Mouse (Mus musculus): ENCODE data around the gene Large2.
A peak's percentile ranks its signal among the peaks of the same experiment; 100 is the strongest.

Gene Large2

DNA sequence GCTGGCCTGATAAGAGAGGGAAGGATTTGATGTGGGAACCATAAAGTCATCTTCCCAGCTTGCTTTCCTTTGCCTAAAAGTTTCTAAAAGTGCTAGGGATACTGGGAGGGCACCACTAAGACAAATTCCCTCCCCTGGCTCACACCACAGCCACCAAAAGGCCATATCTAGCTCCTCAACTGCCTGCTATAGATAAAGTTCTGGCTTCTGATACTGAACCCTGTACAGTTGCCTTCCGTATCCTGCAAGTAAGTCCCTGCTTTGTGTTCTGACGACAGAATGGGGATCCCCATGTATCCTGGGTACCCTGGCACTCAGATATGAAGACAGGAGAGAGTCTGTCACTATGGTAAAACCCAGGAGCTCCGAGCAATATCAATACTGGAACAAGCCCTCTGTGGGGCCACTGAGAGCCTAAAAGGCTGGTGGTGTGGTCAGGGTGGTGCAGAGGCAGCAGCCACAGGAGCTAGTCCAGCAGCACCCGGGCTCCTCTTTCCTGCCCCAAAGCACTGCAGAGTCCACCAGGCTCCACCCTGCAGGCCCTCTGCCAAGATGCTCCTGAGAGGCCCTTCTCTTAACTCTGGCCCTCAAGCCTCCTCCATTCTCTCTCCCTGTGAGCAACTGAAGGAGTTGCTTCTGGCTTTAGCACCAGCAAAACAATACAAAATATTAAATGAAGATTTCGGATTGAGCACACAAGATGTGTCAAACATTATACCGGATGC lies 15.7 kb upstream of the Large2 start:
- no peak for DNase-seq (ENCODE audit: low spot score)

DNA sequence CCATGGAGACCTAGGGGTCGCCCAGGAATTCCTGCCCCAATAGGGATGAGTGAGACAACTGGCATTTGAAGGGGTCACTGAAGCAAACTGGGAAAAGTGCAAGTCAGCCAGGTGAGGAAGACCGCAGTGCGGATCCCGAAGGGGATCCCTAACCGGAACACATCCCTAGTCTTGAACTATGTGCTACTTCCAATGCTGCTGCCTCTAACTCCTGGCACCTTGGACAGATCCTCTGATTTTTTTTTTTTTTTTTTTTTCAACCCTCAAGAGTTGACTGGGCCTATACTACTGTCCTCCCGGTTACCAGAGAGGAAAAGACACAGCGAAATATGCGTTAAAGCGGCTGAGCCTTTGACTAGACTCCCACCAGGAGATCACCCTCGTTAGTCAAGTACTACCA lies 15.0 kb upstream of the Large2 start:
- DNase-seq (ENCODE audit: low spot score), result no peak

DNA sequence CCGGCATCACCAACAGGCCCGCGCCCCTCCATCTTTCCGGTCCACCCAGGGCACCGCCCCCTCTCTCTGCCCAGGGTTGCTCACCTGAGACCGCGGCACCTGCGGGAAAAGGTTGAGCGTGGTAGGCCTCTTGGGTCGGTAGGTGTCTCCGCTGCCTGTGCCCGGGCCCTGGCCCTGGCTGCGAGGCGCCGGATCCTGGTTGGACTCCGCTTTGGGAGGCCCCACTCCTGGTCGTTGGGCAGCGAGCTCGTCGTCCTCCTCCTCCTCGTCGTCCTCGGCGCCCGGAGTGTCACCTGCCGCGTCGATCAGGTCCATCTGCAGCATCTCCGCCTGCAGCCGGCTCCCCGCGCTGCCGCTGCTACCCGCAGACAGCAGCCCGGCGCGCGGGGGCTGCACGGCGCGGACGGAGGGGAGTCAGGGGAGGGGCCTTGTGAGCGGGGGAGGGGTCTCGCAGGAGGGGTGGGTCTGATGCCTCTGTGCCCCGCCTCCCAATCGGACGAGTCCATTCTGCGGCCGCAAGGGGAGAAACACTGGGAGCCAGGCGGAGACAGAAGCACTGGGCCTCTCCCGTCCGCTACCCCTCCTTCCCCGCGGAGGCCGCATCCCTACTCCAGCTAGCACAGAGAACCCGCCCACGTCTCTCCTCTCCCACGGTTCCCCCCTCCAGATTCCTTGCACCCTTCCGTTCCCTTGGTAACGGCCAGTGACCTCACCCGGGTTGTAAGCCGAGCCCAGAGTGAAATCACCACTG lies 14.4 kb upstream of the Large2 start:
- DNase-seq (ENCODE audit: low spot score), result peak; percentile 82

DNA sequence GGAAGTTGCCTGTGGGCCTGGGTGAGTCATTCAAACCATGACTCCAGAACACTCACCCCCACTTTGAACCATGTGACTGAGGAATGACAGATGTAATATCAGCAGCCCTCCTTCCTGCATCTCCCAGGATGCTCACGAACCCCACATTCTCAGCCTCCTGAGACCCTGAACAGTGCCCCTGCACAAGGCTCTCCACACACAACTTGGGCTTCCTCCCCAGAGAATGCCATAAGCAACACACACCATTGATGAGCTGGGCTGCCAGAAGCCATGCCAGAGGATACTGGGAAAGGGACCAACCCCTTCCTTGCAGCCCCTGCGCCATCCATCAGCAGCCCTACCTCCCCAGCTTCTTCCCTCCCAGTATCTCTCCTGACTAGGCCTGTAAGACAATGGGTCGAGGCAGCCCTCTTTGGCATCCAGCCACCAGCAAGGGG lies 13.4 kb upstream of the Large2 start:
- DNase-seq (ENCODE audit: low spot score), result no peak

- no peak for DNase-seq (ENCODE audit: low spot score)
Observed at GRCm38 (mm10) chr2:92387646-92388045, 13.0 kb upstream of the Large2 start.

DNA sequence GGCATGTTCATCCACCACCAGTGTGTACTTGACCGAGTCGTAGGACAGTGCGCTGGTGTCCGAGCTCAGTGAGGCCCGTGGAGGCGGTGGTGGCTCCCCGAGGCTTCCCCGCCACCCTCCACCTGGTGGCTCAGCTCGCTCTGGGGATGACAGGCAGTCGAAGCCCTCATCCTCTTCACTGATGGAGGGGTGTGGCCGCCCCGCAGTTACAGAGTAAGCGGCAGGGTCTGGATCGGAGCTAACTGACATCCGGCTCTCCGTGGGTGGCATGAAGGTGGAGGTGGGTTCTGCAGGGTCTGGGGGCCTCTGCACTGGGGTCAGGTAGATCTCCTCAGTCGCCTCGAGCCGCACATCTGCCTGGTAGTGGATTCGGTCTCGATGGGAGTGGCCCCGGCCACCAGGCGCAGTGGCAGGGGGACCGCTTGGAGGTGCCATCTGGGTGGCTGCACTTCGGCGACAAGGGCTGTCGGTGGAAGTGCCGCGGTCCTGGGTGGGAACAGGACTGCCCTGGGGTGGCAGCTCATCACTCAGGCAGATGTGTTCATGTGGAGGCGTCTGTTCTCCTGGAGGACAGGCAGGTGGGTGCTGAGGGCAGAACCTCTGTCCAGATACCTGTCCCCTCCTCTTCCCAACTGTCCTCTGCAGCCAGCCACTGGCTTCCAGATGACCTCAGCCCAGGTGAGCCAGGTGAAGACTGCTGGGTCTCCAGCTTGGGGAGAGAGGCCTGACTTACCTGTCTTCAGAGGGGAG lies 12.3 kb upstream of the Large2 start:
- DNase-seq (ENCODE audit: low spot score), result no peak

DNA sequence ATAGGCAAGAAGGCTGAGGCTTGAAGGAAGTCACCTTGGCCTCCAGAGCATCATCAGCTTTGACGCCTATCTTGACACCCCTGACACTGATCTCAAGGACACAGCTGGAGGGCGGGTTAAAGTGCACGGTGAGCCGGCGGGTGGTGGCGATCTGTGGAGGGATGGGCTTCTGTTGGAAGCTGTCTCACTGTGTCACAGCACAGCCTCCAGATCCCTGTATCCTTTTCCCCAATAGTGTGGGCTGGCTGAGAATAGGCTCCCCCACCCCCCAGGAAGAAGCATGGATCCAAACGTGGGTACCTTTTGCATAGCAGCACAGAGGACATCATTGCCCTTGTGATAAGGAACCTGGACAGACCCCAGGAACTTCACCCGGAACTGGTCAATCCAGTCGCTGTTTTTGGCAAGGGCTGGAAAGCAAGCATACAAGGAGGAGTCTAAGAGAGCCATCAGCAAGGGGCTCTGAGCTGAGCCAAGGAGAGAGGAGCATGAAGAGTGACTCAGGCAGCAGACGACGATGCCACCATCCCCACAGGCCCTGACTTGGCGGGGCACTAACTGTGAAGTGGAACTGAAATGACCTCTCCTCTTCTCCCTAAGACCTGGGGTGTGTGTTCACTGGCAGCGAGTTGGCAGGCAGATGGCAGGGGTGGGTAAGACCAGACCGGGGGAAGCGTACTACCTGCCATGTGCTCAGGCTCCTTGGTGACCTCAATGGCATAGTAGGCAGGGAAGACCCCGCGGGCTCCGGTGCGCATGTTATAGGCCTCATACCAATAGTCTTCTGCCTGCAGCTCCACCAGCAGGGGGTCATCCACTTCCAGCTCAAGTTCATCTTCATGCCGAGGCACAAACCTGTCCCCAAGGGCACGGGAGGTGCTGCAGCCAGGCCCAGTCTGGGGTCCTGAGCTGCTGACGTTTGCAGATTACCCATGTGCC lies 10.7 kb upstream of the Large2 start:
- DNase-seq (ENCODE audit: low spot score), result no peak

DNA sequence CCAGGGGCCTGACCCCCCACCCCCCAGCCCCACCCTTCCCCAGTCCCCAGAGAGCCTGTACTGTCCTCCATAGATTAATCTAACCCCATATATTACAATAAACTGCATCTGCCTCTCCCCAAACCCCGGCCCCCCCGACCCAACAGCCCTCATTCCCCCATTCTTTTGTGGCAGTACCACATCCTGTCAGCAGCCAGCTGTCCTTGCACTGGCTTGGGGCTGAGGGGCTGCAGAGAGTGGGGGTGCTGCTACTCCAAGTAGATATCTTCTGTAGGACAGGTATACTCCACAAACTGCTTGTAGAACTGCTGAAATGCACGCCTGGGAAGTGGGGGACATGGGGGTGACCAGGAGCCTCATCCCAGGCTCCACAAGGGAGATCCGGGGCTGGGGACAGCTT lies 9.4 kb upstream of the Large2 start:
- DNase-seq (ENCODE audit: low spot score), result no peak

- DNase-seq (ENCODE audit: low spot score), result no peak
Observed at GRCm38 (mm10) chr2:92382759-92383158, 8.1 kb upstream of the Large2 start.

GRCm38 (mm10) chr2:92381901-92382588 lies 7.4 kb upstream of the Large2 start, which contains the start of gene 1700029I15Rik:
Gene 1700029I15Rik (plus strand): TSS chr2:92382538.
- DNase-seq (ENCODE audit: low spot score), result no peak

- no peak for DNase-seq (ENCODE audit: low spot score)
Observed at GRCm38 (mm10) chr2:92381161-92381560, 6.5 kb upstream of the Large2 start.

- DNase-seq (ENCODE audit: low spot score), result no peak
Observed at GRCm38 (mm10) chr2:92380495-92381050, 5.9 kb upstream of the Large2 start.

- DNase-seq (ENCODE audit: low spot score), result no peak
Observed at GRCm38 (mm10) chr2:92379783-92380494, 5.3 kb upstream of the Large2 start.

DNA sequence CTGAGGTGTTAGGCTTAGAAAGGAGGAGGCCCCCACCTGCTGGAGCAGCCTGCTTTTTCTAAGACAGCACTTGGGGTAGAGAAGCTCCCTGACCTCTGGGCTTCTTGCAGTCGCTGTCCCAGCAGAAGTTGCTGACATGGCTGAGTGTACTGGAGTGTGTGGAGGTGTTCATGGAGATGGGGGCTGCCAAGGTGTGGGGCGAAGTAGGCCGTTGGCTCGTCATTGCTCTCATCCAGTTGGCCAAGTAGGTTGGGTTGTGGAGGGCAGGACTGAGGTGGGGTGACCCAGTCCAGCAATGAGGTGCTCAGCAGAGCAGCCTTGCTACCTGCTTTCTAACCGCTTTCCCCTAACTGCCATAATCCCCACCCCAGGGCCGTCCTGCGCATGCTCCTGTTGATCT lies 2.7 kb upstream of the Large2 start:
- no peak for DNase-seq (ENCODE audit: low spot score)

GRCm38 (mm10) chr2:92376300-92376699 lies 1.6 kb upstream of the Large2 start:
- DNase-seq (ENCODE audit: low spot score), result no peak

DNA sequence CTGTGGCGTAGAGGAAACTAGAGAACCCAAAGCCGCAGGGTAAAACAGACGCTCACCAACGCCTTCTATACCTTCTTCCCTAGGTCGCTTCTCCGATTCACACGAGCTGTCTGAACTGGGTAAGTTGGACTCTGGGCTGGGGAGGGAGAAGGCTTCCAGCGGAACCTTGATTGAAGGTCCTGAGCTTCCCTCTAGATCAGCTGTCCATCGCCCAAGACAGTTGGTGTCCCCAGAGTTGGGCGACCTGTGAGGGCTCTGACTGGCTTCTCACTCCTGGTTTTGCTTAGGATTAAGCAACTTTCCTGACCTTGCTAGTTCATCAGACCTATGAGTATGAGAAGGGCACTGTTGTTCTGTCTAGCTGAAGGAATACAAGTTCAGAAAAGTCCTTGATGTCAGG lies 1.1 kb upstream of the Large2 start:
- DNase-seq (ENCODE audit: low spot score), result no peak

GRCm38 (mm10) chr2:92375099-92375623 lies 492 bp upstream of the Large2 start:
- peak; percentile 93 for DNase-seq (ENCODE audit: low spot score)

- DNase-seq (ENCODE audit: low spot score), result no peak
Observed at GRCm38 (mm10) chr2:92373437-92373813, 1.2 kb downstream of the Large2 start.

- DNase-seq (ENCODE audit: low spot score), result no peak
Observed at GRCm38 (mm10) chr2:92372767-92373436, 1.8 kb downstream of the Large2 start.

Data from layer of hippocampus, adult 9-10 months (tissue).